Mouse (Mus musculus): ENCODE measurements at regions not wholly inside any gene's neighbourhood (a gene's known extent, or its start where the extent isn't known, plus 50 kb on each side); places are given as distances from the start of the nearest gene placed in this dataset.

DNA sequence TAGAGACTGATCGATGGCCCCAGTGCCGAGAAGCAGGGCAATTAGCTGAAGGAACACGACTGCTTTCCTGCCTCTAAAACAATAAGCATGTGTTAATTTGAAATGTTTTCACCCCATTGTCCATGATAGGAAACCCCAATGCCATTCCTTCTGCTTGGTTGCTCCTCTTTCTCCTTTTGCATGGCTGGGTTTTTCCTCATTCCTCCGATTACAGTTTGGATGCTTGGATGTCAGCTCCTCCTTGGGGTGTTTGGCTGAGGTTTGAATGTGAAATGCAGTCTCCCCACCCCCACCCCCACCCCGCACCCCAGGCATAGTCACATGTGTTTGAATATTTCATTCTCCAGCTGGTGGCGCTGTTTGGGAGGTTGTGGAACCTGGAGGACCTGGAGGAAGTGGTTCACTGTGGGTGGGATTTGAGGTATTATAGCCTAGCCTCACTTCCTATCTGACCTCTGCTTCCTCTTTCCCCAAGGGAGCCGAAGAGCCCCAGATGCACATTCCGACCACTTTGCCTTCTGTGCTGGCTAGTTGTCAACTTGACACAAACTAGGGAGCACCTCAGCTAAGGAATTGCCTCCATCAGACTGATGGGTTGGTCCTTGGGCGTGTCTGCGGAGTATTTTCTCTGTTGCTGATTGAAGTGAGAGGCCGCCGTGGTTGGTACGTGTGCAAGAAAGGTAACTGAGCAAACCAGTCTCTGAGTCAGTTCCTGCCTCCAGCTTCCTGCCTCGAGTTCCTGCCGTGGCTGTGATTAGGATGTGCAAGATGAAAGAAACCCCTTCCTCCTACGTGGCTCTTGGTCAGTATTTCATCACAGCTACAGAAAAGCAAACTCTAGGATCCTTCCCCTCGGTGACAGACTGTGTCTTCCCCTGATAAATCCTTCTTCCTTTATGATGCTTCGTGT, 128.6 kb upstream of the Grik3 start:
- no peak for DNase-seq (ENCODE audit: low spot score)
- WGBS: 64% methylated on average over 18 of the region's 18 CpGs
- no peak overlapping the region for H3K9ac ChIP-seq (ENCODE audit: low read length)
- H3K4me3 ChIP-seq (ENCODE audit: low read depth, low read length): no peak overlapping the region
- H3K36me3 ChIP-seq (ENCODE audit: control insufficient read depth, insufficient read depth, low read length): no peaks in the 10 kb centered on the region
- H3K4me2 ChIP-seq (replicated peaks; ENCODE audit: low read depth): no peak overlapping the region
- no peak overlapping the region for H3K27ac ChIP-seq (replicated peaks)
- no peaks in the 10 kb centered on the region for H3K4me1 ChIP-seq (replicated peaks; ENCODE audit: control insufficient read depth, insufficient read depth)
- no peaks in the 10 kb centered on the region for H3K27me3 ChIP-seq (ENCODE audit: control insufficient read depth, insufficient read depth, low read length)
- H3K9me3 ChIP-seq (ENCODE audit: control insufficient read depth, low read length): no peaks in the 10 kb centered on the region
- no peak for ATAC-seq (ENCODE audit: low FRiP score, low TSS enrichment)
- no peak for TF ChIP-seq CTCF (IDR thresholded peaks at IDR 0.05; ENCODE audit: low read depth)
- TF ChIP-seq EP300 (optimal IDR thresholded peaks at IDR 0.05): no peak

DNA sequence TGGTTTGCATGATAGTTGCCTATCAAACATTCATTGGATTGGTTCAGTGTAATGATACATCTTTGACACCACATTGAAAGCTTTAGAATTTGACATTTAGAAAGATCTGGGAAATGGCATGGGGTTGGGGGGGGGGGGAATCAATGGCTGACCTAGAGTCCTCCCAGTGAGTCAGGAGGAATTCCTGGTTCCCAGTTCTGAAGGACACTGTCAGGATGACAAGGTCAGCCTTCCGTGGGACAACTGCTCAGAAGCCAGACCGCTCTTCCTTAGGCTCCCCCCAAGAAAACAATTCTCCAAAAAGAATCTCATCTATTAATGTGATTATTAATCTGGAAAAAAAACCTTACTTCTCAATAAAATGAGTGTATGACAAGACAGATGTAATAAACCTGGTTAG, 132.1 kb upstream of the Grik3 start:
- no peaks in the 10 kb centered on the region for H3K27me3 ChIP-seq (ENCODE audit: control insufficient read depth, insufficient read depth, low read length)
- H3K9me3 ChIP-seq (ENCODE audit: control insufficient read depth, low read length): no peaks in the 10 kb centered on the region
- no peak overlapping the region for H3K27ac ChIP-seq (replicated peaks)
- H3K4me3 ChIP-seq (ENCODE audit: low read depth, low read length): no peak overlapping the region
- no peak overlapping the region for H3K4me2 ChIP-seq (replicated peaks; ENCODE audit: low read depth)
- no peak overlapping the region for H3K9ac ChIP-seq (ENCODE audit: low read length)
- H3K4me1 ChIP-seq (replicated peaks; ENCODE audit: control insufficient read depth, insufficient read depth): no peaks in the 10 kb centered on the region
- TF ChIP-seq EP300 (optimal IDR thresholded peaks at IDR 0.05): no peak
- TF ChIP-seq CTCF (IDR thresholded peaks at IDR 0.05; ENCODE audit: low read depth): no peak
- ATAC-seq (ENCODE audit: low FRiP score, low TSS enrichment) (no peak), DNase-seq (ENCODE audit: low spot score) (no peak)
- 83% methylated on average over 2 of the region's 2 CpGs for WGBS
- no peaks in the 10 kb centered on the region for H3K36me3 ChIP-seq (ENCODE audit: control insufficient read depth, insufficient read depth, low read length)

DNA sequence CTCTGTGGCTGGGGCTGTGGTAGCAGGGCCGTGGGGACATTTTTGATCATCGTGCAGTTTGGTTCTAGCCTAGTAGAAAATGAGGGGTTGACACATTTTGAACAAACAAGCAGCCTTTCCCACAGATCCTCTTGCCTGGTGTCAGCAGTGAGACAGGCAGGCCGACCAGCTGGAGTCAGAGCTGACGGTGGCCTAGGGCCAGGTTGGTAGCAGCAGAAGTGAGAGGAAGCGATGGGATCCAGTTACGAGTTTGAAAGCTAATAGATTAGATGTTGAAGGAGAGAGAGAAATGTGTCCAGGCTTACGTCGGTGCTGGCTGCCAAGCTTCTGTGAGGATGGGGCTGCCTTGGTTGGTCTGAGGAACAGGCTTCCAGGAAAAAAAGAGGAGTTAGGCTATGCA, 134.1 kb upstream of the Grik3 start:
- WGBS: 35% methylated on average over 8 of the region's 8 CpGs

DNA sequence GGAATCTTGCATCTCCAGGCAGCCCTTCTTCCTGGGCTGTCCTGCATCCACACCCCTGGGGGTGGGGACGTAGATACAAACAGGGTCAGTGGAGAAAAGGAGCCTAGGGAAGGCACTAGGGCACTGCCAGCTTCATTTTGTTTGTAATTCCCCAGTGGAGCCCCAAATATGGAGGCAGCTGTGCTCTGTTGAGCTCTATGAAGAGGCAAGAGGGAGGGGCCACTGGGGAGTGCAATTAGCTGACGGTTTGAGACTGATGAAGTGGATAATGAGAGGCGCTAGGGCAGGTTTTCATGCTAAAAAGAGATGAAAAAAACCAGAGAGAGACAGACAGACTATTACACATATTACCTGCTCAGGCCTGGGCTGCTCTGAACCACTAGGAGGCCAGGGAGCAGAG, 135.8 kb upstream of the Grik3 start:
- DNase-seq (ENCODE audit: low spot score) (no peak), ATAC-seq (ENCODE audit: low FRiP score, low TSS enrichment) (no peak)
- Histone ChIP-seq H3K4me1 (replicated peaks; ENCODE audit: control insufficient read depth, insufficient read depth) (no peaks in the 10 kb centered on the region), H3K36me3 (ENCODE audit: control insufficient read depth, insufficient read depth, low read length) (no peaks in the 10 kb centered on the region), H3K4me3 (ENCODE audit: low read depth, low read length) (no peak overlapping the region), H3K27me3 (ENCODE audit: control insufficient read depth, insufficient read depth, low read length) (no peaks in the 10 kb centered on the region), H3K9me3 (ENCODE audit: control insufficient read depth, low read length) (no peaks in the 10 kb centered on the region), H3K4me2 (replicated peaks; ENCODE audit: low read depth) (no peak overlapping the region), H3K9ac (ENCODE audit: low read length) (no peak overlapping the region), H3K27ac (replicated peaks) (no peak overlapping the region)
- no peak for TF ChIP-seq CTCF (IDR thresholded peaks at IDR 0.05; ENCODE audit: low read depth)
- TF ChIP-seq EP300 (optimal IDR thresholded peaks at IDR 0.05): no peak
- 45% methylated on average over 3 of the region's 3 CpGs for WGBS

More for the DNA sequence above, 134.1 kb upstream of the Grik3 start:
- Histone ChIP-seq H3K4me3 (ENCODE audit: low read depth, low read length) (no peak overlapping the region), H3K9ac (ENCODE audit: low read length) (no peak overlapping the region), H3K9me3 (ENCODE audit: control insufficient read depth, low read length) (no peaks in the 10 kb centered on the region), H3K27me3 (ENCODE audit: control insufficient read depth, insufficient read depth, low read length) (no peaks in the 10 kb centered on the region), H3K36me3 (ENCODE audit: control insufficient read depth, insufficient read depth, low read length) (no peaks in the 10 kb centered on the region), H3K4me1 (replicated peaks; ENCODE audit: control insufficient read depth, insufficient read depth) (no peaks in the 10 kb centered on the region), H3K4me2 (replicated peaks; ENCODE audit: low read depth) (no peak overlapping the region), H3K27ac (replicated peaks) (no peak overlapping the region)
- ATAC-seq (ENCODE audit: low FRiP score, low TSS enrichment) (no peak), DNase-seq (ENCODE audit: low spot score) (no peak)
- no peak for TF ChIP-seq CTCF (IDR thresholded peaks at IDR 0.05; ENCODE audit: low read depth)
- TF ChIP-seq EP300 (optimal IDR thresholded peaks at IDR 0.05): no peak

DNA sequence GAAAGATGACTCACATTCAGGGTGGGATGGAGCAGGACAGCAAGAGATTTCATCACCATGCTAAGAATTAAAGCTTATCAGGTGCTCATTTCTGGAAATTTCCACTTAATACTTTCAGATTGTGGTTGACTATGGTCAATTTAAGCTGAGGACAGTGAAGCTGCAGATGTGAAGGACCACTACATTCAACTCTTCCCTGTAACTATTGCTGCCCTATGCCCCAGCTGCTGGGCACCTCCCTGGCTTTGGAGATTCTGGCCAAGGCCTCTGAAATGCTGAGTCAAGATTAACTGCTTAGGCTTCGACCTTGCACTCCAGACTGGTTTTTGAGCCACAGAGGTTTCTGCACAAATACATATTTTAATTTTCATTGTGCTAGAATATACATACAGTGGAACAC, 140.4 kb upstream of the Grik3 start:
- no peak overlapping the region for H3K4me3 ChIP-seq (ENCODE audit: low read depth, low read length)
- H3K27me3 ChIP-seq (ENCODE audit: control insufficient read depth, insufficient read depth, low read length): no peaks in the 10 kb centered on the region
- H3K9me3 ChIP-seq (ENCODE audit: control insufficient read depth, low read length): no peaks in the 10 kb centered on the region
- WGBS: 57% methylated on average over 1 of the region's 1 CpGs
- ATAC-seq (ENCODE audit: low FRiP score, low TSS enrichment) (no peak), DNase-seq (ENCODE audit: low spot score) (no peak)
- H3K9ac ChIP-seq (ENCODE audit: low read length): no peak overlapping the region
- no peaks in the 10 kb centered on the region for H3K36me3 ChIP-seq (ENCODE audit: control insufficient read depth, insufficient read depth, low read length)
- no peaks in the 10 kb centered on the region for H3K4me1 ChIP-seq (replicated peaks; ENCODE audit: control insufficient read depth, insufficient read depth)
- no peak overlapping the region for H3K27ac ChIP-seq (replicated peaks)
- no peak for TF ChIP-seq EP300 (optimal IDR thresholded peaks at IDR 0.05)
- no peak for TF ChIP-seq CTCF (IDR thresholded peaks at IDR 0.05; ENCODE audit: low read depth)
- H3K4me2 ChIP-seq (replicated peaks; ENCODE audit: low read depth): no peak overlapping the region

DNA sequence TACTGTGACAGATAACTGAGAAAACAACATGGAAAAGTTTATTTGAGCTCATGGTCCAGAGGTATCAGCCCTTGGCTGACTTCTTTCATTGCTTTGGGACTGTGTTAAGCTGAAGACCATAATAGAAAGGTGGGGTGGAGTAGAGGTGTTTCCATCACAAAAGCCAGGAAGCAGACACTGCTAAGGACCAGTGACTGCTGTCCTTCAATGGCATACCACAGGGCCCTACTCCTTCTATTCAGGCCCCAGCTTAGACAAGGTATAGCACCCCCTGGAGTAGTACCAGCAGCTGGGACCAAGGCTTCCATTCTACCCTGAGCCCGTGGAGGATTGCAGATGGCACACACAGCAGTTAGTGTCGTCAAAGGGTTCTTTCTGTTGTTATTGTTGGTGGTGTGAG, 151.4 kb upstream of the Grik3 start:
- H3K27ac ChIP-seq (replicated peaks): no peak overlapping the region
- no peak overlapping the region for H3K4me3 ChIP-seq (ENCODE audit: low read depth, low read length)
- DNase-seq (ENCODE audit: low spot score) (no peak), ATAC-seq (ENCODE audit: low FRiP score, low TSS enrichment) (no peak)
- H3K9ac ChIP-seq (ENCODE audit: low read length): no peak overlapping the region
- whole genome bisulfite sequencing: 57% methylated on average over 2 of the region's 2 CpGs
- TF ChIP-seq EP300 (optimal IDR thresholded peaks at IDR 0.05) (no peak), CTCF (IDR thresholded peaks at IDR 0.05; ENCODE audit: low read depth) (no peak)
- no peaks in the 10 kb centered on the region for H3K4me1 ChIP-seq (replicated peaks; ENCODE audit: control insufficient read depth, insufficient read depth)
- H3K36me3 ChIP-seq (ENCODE audit: control insufficient read depth, insufficient read depth, low read length): no peaks in the 10 kb centered on the region
- no peak overlapping the region for H3K4me2 ChIP-seq (replicated peaks; ENCODE audit: low read depth)
- H3K9me3 ChIP-seq (ENCODE audit: control insufficient read depth, low read length): no peaks in the 10 kb centered on the region
- H3K27me3 ChIP-seq (ENCODE audit: control insufficient read depth, insufficient read depth, low read length): no peaks in the 10 kb centered on the region
